Mouse (Mus musculus): ENCODE measurements around the gene Grb14. TPM values are rescaled to one million over a fixed set of nuclear protein-coding genes. Genes with fewer than 3 reads are reported as not detected.

The Grb14 gene
- total and polyA plus RNA-seq, 3 experiments, result 0.61 to 0.85 (median 0.74) TPM

Other genes starting within 250 kb of the Grb14 start
- gene Cobll1, start 214.4 kb upstream of the Grb14 start, total RNA-seq (2012; rRNA removed), result 1.2 and 1.5 TPM in 2 replicates
- gene Cobll1, start 214.4 kb upstream of the Grb14 start, total RNA-seq (2014; rRNA removed), result 0.42 and 0.67 TPM in 2 replicates
- gene Cobll1, start 214.4 kb upstream of the Grb14 start, polyA plus RNA-seq (2012; ENCODE audit: insufficient read length, low read depth), result 1.9 and 2.4 TPM in 2 replicates